ENCODE assay signal across 19 mouse cellular contexts in genomic region chr1:13860469-13860868, GRCm38 (mm10).
"Had no signal": no experiment of that assay in that cellular context is flagged by ENCODE, and none has a peak within 500 bp of the region (broad histone marks: within the 10 kb centered on the region; RNA-seq: fewer than 3 reads in every experiment).

No protein-coding gene starts in this region.

- H3K4me2 ChIP-seq: limb, embryonic 12.5 days; limb, embryonic 15.5 days; liver, embryonic 12.5 days; liver, embryonic 15.5 days; lung, embryonic 15.5 days; midbrain, embryonic 15.5 days; neural tube, embryonic 12.5 days; neural tube, embryonic 15.5 days; stomach, embryonic 15.5 days had no signal

- DNase-seq: kidney, postnatal 25 days; layer of hippocampus, postnatal 36 days; lung, adult 18-20 months; lung, postnatal 10 days; right cerebral cortex, postnatal 25 days; spleen, adult 18-20 months; thymus, postnatal 25 days had no signal

- H3K36me3 ChIP-seq: limb, embryonic 12.5 days; limb, embryonic 15.5 days; liver, embryonic 12.5 days; liver, embryonic 15.5 days; lung, embryonic 15.5 days; midbrain, embryonic 10.5 days; midbrain, embryonic 15.5 days; neural tube, embryonic 12.5 days; neural tube, embryonic 15.5 days; stomach, embryonic 15.5 days had no signal

- H3K27me3 ChIP-seq: limb, embryonic 12.5 days; limb, embryonic 15.5 days; liver, embryonic 12.5 days; liver, embryonic 15.5 days; lung, embryonic 15.5 days; megakaryocyte, embryonic 14.5 days; neural tube, embryonic 15.5 days; stomach, embryonic 15.5 days had no signal

- H3K9me3 ChIP-seq: limb, embryonic 12.5 days; limb, embryonic 15.5 days; liver, embryonic 12.5 days; liver, embryonic 15.5 days; lung, embryonic 15.5 days; megakaryocyte, embryonic 14.5 days; midbrain, embryonic 10.5 days; midbrain, embryonic 15.5 days; neural tube, embryonic 12.5 days; neural tube, embryonic 15.5 days; stomach, embryonic 15.5 days had no signal

- ATAC-seq: liver, embryonic 12.5 days had no signal

- H3K4me1 ChIP-seq: liver, embryonic 12.5 days; liver, embryonic 15.5 days; lung, embryonic 15.5 days; megakaryocyte, embryonic 14.5 days; midbrain, embryonic 15.5 days; neural tube, embryonic 12.5 days; neural tube, embryonic 15.5 days; stomach, embryonic 15.5 days had no signal

- H3K4me3 ChIP-seq: left cerebral cortex, adult 2 months; limb, embryonic 12.5 days; limb, embryonic 15.5 days; liver, embryonic 12.5 days; liver, embryonic 15.5 days; lung, embryonic 15.5 days; megakaryocyte, embryonic 14.5 days; midbrain, embryonic 10.5 days; midbrain, embryonic 15.5 days; neural tube, embryonic 12.5 days; neural tube, embryonic 15.5 days; stomach, embryonic 15.5 days had no signal

- H3K27ac ChIP-seq: left cerebral cortex, adult 2 months; limb, embryonic 15.5 days; liver, embryonic 12.5 days; liver, embryonic 15.5 days; lung, embryonic 15.5 days; midbrain, embryonic 15.5 days; neural tube, embryonic 12.5 days; neural tube, embryonic 15.5 days; stomach, embryonic 15.5 days had no signal

- H3K9ac ChIP-seq: limb, embryonic 12.5 days; limb, embryonic 15.5 days; liver, embryonic 12.5 days; liver, embryonic 15.5 days; lung, embryonic 15.5 days; midbrain, embryonic 15.5 days; neural tube, embryonic 12.5 days; neural tube, embryonic 15.5 days; stomach, embryonic 15.5 days had no signal
